ENCODE assay signal across 15 mouse cellular contexts in the genomic region with DNA sequence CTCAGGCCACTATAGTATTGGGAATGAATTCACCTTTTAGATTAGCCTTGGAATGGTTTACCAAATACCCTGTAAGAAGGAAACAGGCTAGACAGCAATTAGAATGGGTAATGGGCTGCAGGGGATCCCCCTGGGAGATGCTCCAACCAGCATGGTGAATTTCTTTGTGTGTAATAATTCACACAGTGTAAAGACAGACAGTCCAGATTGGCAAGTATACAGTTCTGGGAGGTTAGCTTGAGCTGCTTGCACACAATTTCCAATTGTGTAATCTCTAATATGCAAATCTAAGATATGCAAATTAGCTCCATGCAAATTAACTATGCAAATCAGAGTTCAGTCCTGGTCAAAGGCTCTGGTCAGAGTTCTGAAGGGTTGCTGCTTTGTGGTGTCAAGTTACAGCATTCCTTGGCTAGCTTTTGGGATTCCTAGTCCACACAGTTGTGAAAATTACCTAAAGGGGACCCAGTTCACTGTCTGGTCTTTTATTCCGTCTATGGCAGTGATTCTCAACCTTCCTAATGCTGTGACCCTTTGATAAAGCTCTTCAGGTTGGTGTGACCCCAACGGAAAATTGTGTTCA.
A peak's percentile ranks its signal among the peaks of the same experiment; 100 is the strongest.
DNase-seq lines count a peak whose midpoint lies in the region; ATAC-seq and TF ChIP-seq lines count a peak whose summit lies in the region.
"Had no signal": no experiment of that assay in that cellular context is flagged by ENCODE, and none has a peak within 500 bp of the region (broad histone marks: within the 10 kb centered on the region; RNA-seq: fewer than 3 reads in every experiment).

No protein-coding gene starts in this region.

- H3K36me3 ChIP-seq in midbrain, embryonic 11.5 days (ENCODE audit: control insufficient read depth, insufficient read depth, low read length), result no peaks in the 10 kb centered on the region
- no peaks in the 10 kb centered on the region for H3K36me3 ChIP-seq in midbrain, embryonic 10.5 days
- no peaks in the 10 kb centered on the region for H3K36me3 ChIP-seq in embryonic facial prominence, embryonic 11.5 days (replicated peaks; ENCODE audit: control insufficient read depth, insufficient read depth, low read depth, low read length)
- no peaks in the 10 kb centered on the region for H3K36me3 ChIP-seq in hindbrain, postnatal 0 days (ENCODE audit: insufficient read depth, low read length)
- no peaks in the 10 kb centered on the region for H3K36me3 ChIP-seq in neural tube, embryonic 13.5 days

- WGBS in midbrain, embryonic 11.5 days, result 36% methylated on average over 2 of the region's 2 CpGs
- WGBS in midbrain, embryonic 10.5 days, result 32% methylated on average over 2 of the region's 2 CpGs
- WGBS in embryonic facial prominence, embryonic 11.5 days, result 13% methylated on average over 2 of the region's 2 CpGs
- WGBS in hindbrain, postnatal 0 days, result 24% methylated on average over 2 of the region's 2 CpGs
- WGBS in neural tube, embryonic 13.5 days, result 13% methylated on average over 2 of the region's 2 CpGs

- no peak overlapping the region for H3K4me3 ChIP-seq in midbrain, embryonic 11.5 days (ENCODE audit: low read depth, low read length)
- no peak overlapping the region for H3K4me3 ChIP-seq in midbrain, embryonic 10.5 days
- no peak overlapping the region for H3K4me3 ChIP-seq in embryonic facial prominence, embryonic 11.5 days (ENCODE audit: low read depth, low read length)
- H3K4me3 ChIP-seq in hindbrain, postnatal 0 days (ENCODE audit: low read length), result no peak overlapping the region
- H3K4me3 ChIP-seq in neural tube, embryonic 13.5 days, result no peak overlapping the region
- H3K4me3 ChIP-seq: erythroblast, embryonic 14.5 days had no signal

- no peak overlapping the region for H3K4me2 ChIP-seq in midbrain, embryonic 11.5 days
- H3K4me2 ChIP-seq in embryonic facial prominence, embryonic 11.5 days (ENCODE audit: low read depth, low read length), result no peak overlapping the region
- H3K4me2 ChIP-seq in hindbrain, postnatal 0 days (ENCODE audit: low read depth, low read length), result no peak overlapping the region
- no peak overlapping the region for H3K4me2 ChIP-seq in neural tube, embryonic 13.5 days

- no peak overlapping the region for H3K9ac ChIP-seq in midbrain, embryonic 11.5 days (ENCODE audit: low read length)
- no peak overlapping the region for H3K9ac ChIP-seq in embryonic facial prominence, embryonic 11.5 days (replicated peaks; ENCODE audit: low read length)
- H3K9ac ChIP-seq in hindbrain, postnatal 0 days (replicated peaks; ENCODE audit: low read length), result no peak overlapping the region
- H3K9ac ChIP-seq in neural tube, embryonic 13.5 days, result no peak overlapping the region

- no peak overlapping the region for H3K27ac ChIP-seq in midbrain, embryonic 11.5 days (ENCODE audit: low read depth, low read length)
- H3K27ac ChIP-seq in midbrain, embryonic 10.5 days (replicated peaks), result no peak overlapping the region
- no peak overlapping the region for H3K27ac ChIP-seq in embryonic facial prominence, embryonic 11.5 days (replicated peaks; ENCODE audit: low read depth, low read length)
- no peak overlapping the region for H3K27ac ChIP-seq in hindbrain, postnatal 0 days
- peak overlapping the region; percentile 47 for H3K27ac ChIP-seq in neural tube, embryonic 13.5 days (replicated peaks)

- no peak for DNase-seq in midbrain, embryonic 11.5 days (ENCODE audit: low spot score, missing footprints)
- no peak for DNase-seq in midbrain, embryonic 10.5 days (ENCODE audit: low spot score)
- DNase-seq in embryonic facial prominence, embryonic 11.5 days (ENCODE audit: low spot score), result peak; percentile 12
- DNase-seq in hindbrain, postnatal 0 days (ENCODE audit: low spot score), result peak; percentile 49
- DNase-seq in cerebellum, postnatal 10 days, result no peak
- no peak for DNase-seq in adrenal gland, adult 2 months
- DNase-seq in urinary bladder, adult 18-20 months (ENCODE audit: low spot score in 2 of 2), result no peak
- DNase-seq: adrenal gland, postnatal 25 days; cerebellum, adult 9-10 months; heart, adult 11 months; heart, postnatal 36 days; layer of hippocampus, postnatal 36 days; lung, adult 2 months had no signal

- TF ChIP-seq CTCF in hindbrain, postnatal 0 days (IDR thresholded peaks at IDR 0.05; ENCODE audit: low read depth), result no peak

- peak; percentile 46; the same call in 1 of the 2 replicates for ATAC-seq in midbrain, embryonic 11.5 days (ENCODE audit: low FRiP score)
- 0 out of 2 replicates have a peak, but pooled peaks have one; percentile 34 for ATAC-seq in embryonic facial prominence, embryonic 11.5 days (replicated peaks; ENCODE audit: insufficient number of reproducible peaks, low FRiP score, low TSS enrichment, low read depth)
- ATAC-seq in hindbrain, postnatal 0 days, result 0 out of 2 replicates have a peak, but pooled peaks have one; percentile 49
- peak; percentile 93 for ATAC-seq in neural tube, embryonic 13.5 days (ENCODE audit: low read depth)

- no peaks in the 10 kb centered on the region for H3K9me3 ChIP-seq in midbrain, embryonic 11.5 days (ENCODE audit: control insufficient read depth, low read length)
- no peaks in the 10 kb centered on the region for H3K9me3 ChIP-seq in midbrain, embryonic 10.5 days (replicated peaks)
- no peaks in the 10 kb centered on the region for H3K9me3 ChIP-seq in embryonic facial prominence, embryonic 11.5 days (replicated peaks; ENCODE audit: control insufficient read depth, low read length)
- no peaks in the 10 kb centered on the region for H3K9me3 ChIP-seq in hindbrain, postnatal 0 days (ENCODE audit: low read length)
- H3K9me3 ChIP-seq in neural tube, embryonic 13.5 days, result no peaks in the 10 kb centered on the region

- H3K4me1 ChIP-seq in midbrain, embryonic 11.5 days (ENCODE audit: control insufficient read depth, insufficient read depth, low read length), result peaks cover 4% of the 10 kb centered on the region; the same call in 1 of the 2 replicates
- peaks cover 9% of the 10 kb centered on the region; the same call in 1 of the 2 replicates for H3K4me1 ChIP-seq in midbrain, embryonic 10.5 days
- H3K4me1 ChIP-seq in embryonic facial prominence, embryonic 11.5 days (ENCODE audit: control insufficient read depth, insufficient read depth, low read length), result no peaks in the 10 kb centered on the region
- H3K4me1 ChIP-seq in hindbrain, postnatal 0 days (ENCODE audit: insufficient read depth, low read length), result no peaks in the 10 kb centered on the region
- peaks cover 28% of the 10 kb centered on the region for H3K4me1 ChIP-seq in neural tube, embryonic 13.5 days (replicated peaks)

- H3K27me3 ChIP-seq in midbrain, embryonic 11.5 days (ENCODE audit: control insufficient read depth, insufficient read depth, low read length), result no peaks in the 10 kb centered on the region
- H3K27me3 ChIP-seq in midbrain, embryonic 10.5 days (ENCODE audit: low read depth, poor library complexity, severe bottlenecking), result no peaks in the 10 kb centered on the region
- H3K27me3 ChIP-seq in embryonic facial prominence, embryonic 11.5 days (ENCODE audit: control insufficient read depth, insufficient read depth, low read length), result no peaks in the 10 kb centered on the region
- H3K27me3 ChIP-seq in hindbrain, postnatal 0 days (ENCODE audit: insufficient read depth, low read length), result no peaks in the 10 kb centered on the region
- H3K27me3 ChIP-seq in neural tube, embryonic 13.5 days, result no peaks in the 10 kb centered on the region

Comparison
In these comparisons a context has a peak if more than half of its experiments do, and no peak if none do; other contexts are left out.
1. ATAC-seq: peak in every context shown above with its lines; median percentile 93 in neural tube, embryonic 13.5 days; 49 in hindbrain, postnatal 0 days; 46 in midbrain, embryonic 11.5 days; 34 in embryonic facial prominence, embryonic 11.5 days.
2. DNase-seq: peak in embryonic facial prominence, embryonic 11.5 days (single experiment) and hindbrain, postnatal 0 days (single experiment); none in midbrain, embryonic 11.5 days (single experiment), midbrain, embryonic 10.5 days (single experiment), cerebellum, postnatal 10 days (0 of 2), adrenal gland, adult 2 months (single experiment) and urinary bladder, adult 18-20 months (0 of 2).